Mouse (Mus musculus) limb, embryonic 13.5 days (tissue): ENCODE measurements at regions not wholly inside any gene's neighbourhood (a gene's known extent, or its start where the extent isn't known, plus 50 kb on each side); places are given as distances from the start of the nearest gene placed in this dataset.

Experiments used
- ATAC-seq: fragments of 200-750 bp; cut with Nextera tagmentation; 2 replicates; pipeline ENCODE4 v1.8.0; 2017; ENCODE audit warnings: low read depth, moderate number of reproducible peaks, moderate TSS enrichment; ENCODE audit not compliant: low FRiP score
- H3K27ac ChIP-seq: fragments of 300-500 bp; sonication (generic); 2 replicates; pipeline ENCODE4 v1.5.1; 2015; ENCODE audit warnings: inconsistent platforms, mild to moderate bottlenecking, moderate library complexity
- H3K27me3 ChIP-seq: fragments of 300-500 bp; sonication (generic); 2 replicates; pipeline ENCODE4 v1.6.1; 2015; ENCODE audit warnings: mild to moderate bottlenecking, inconsistent platforms
- H3K36me3 ChIP-seq: fragments of 300-500 bp; sonication (generic); 2 replicates; pipeline ENCODE4 v1.6.1; 2015; ENCODE audit warnings: inconsistent platforms, mild to moderate bottlenecking, moderate library complexity
- H3K4me1 ChIP-seq: fragments of 300-500 bp; sonication (generic); 2 replicates; pipeline ENCODE4 v1.6.1; 2015; ENCODE audit warnings: inconsistent platforms
- H3K4me2 ChIP-seq: fragments of 300-500 bp; sonication (generic); replicated peaks from 2 replicates; pipeline ENCODE4 v1.6.1; 2015; ENCODE audit warnings: inconsistent platforms, mild to moderate bottlenecking, moderate library complexity
- H3K4me3 ChIP-seq: fragments of 300-500 bp; sonication (generic); 2 replicates; pipeline ENCODE4 v1.5.1; 2015; ENCODE audit warnings: moderate library complexity, mild to moderate bottlenecking, inconsistent platforms
- H3K9ac ChIP-seq: fragments of 300-500 bp; sonication (generic); 2 replicates; pipeline ENCODE4 v1.6.1; 2015; ENCODE audit warnings: mild to moderate bottlenecking, inconsistent platforms
- H3K9me3 ChIP-seq: fragments of 300-500 bp; sonication (generic); 2 replicates; pipeline ENCODE4 v1.6.1; 2016; ENCODE audit warnings: inconsistent platforms
- WGBS: fragments of 180-500 bp; shearing (Covaris S2); methylation state at CpG from one replicate; pipeline ENCODE4 v1.1.7; 2015; 5-methylcytosine and 5-hydroxymethylcytosine counted together

- Histone ChIP-seq H3K4me2 (no peak overlapping the region), H3K27ac (no peak overlapping the region), H3K4me3 (no peak overlapping the region), H3K9ac (no peak overlapping the region), H3K27me3 (0 out of 2 replicates have a peak, but pooled peaks cover 4% of the 10 kb centered on the region), H3K4me1 (no peaks in the 10 kb centered on the region), H3K9me3 (no peaks in the 10 kb centered on the region), H3K36me3 (no peaks in the 10 kb centered on the region)
- no peak for ATAC-seq
- 29% methylated on average over 2 of the region's 2 CpGs for WGBS
These were observed 116.5 kb downstream of the Insig2 start for GRCm38 (mm10) chr1:121215843-121216242.

- H3K36me3 ChIP-seq, result no peaks in the 10 kb centered on the region
- H3K4me2 ChIP-seq, result no peak overlapping the region
- no peak overlapping the region for H3K9ac ChIP-seq
- 0 out of 2 replicates have a peak, but pooled peaks cover 4% of the 10 kb centered on the region for H3K27me3 ChIP-seq
- H3K4me3 ChIP-seq, result no peak overlapping the region
- H3K4me1 ChIP-seq, result no peaks in the 10 kb centered on the region
- WGBS, result 77% methylated on average over 11 of the region's 11 CpGs
- no peak for ATAC-seq
- no peak overlapping the region for H3K27ac ChIP-seq
- no peaks in the 10 kb centered on the region for H3K9me3 ChIP-seq
These were observed 108.1 kb downstream of the Insig2 start for GRCm38 (mm10) chr1:121224250-121224649.

GRCm38 (mm10) chr1:121226466-121227232 is 105.7 kb downstream of the Insig2 start:
- 43% methylated on average over 15 of the region's 15 CpGs for WGBS
- 0 out of 2 replicates have a peak, but pooled peaks cover 4% of the 10 kb centered on the region for H3K27me3 ChIP-seq
- H3K9ac ChIP-seq, result no peak overlapping the region
- no peak for ATAC-seq
- H3K4me1 ChIP-seq, result no peaks in the 10 kb centered on the region
- H3K36me3 ChIP-seq, result no peaks in the 10 kb centered on the region
- H3K9me3 ChIP-seq, result no peaks in the 10 kb centered on the region
- H3K4me2 ChIP-seq, result no peak overlapping the region
- H3K4me3 ChIP-seq, result no peak overlapping the region
- H3K27ac ChIP-seq, result no peak overlapping the region

GRCm38 (mm10) chr1:121227233-121227594 is 105.2 kb downstream of the Insig2 start:
- Histone ChIP-seq H3K9ac (no peak overlapping the region), H3K9me3 (no peaks in the 10 kb centered on the region), H3K27me3 (0 out of 2 replicates have a peak, but pooled peaks cover 4% of the 10 kb centered on the region), H3K4me1 (no peaks in the 10 kb centered on the region), H3K4me3 (no peak overlapping the region), H3K27ac (no peak overlapping the region), H3K4me2 (no peak overlapping the region), H3K36me3 (no peaks in the 10 kb centered on the region)
- WGBS, result 66% methylated on average over 6 of the region's 6 CpGs
- ATAC-seq, result no peak

GRCm38 (mm10) chr1:121243576-121243975 is 88.8 kb downstream of the Insig2 start:
- 29% methylated on average over 6 of the region's 6 CpGs for whole genome bisulfite sequencing
- Histone ChIP-seq H3K4me3 (no peak overlapping the region), H3K27me3 (no peaks in the 10 kb centered on the region), H3K9ac (no peak overlapping the region), H3K9me3 (no peaks in the 10 kb centered on the region), H3K27ac (no peak overlapping the region), H3K36me3 (no peaks in the 10 kb centered on the region), H3K4me2 (no peak overlapping the region), H3K4me1 (no peaks in the 10 kb centered on the region)
- peak; percentile 44; the same call in 1 of the 2 replicates for ATAC-seq

- H3K27ac ChIP-seq, result no peak overlapping the region
These were observed 84.8 kb downstream of the Insig2 start for GRCm38 (mm10) chr1:121247556-121247955.

GRCm38 (mm10) chr1:121249081-121249480 is 83.3 kb downstream of the Insig2 start:
- Histone ChIP-seq H3K9ac (no peak overlapping the region), H3K27me3 (no peaks in the 10 kb centered on the region), H3K9me3 (no peaks in the 10 kb centered on the region), H3K4me1 (peaks cover 4% of the 10 kb centered on the region), H3K27ac (no peak overlapping the region), H3K4me2 (no peak overlapping the region), H3K36me3 (no peaks in the 10 kb centered on the region), H3K4me3 (no peak overlapping the region)
- ATAC-seq, result no peak
- 45% methylated on average over 1 of the region's 1 CpGs for WGBS

More at GRCm38 (mm10) chr1:121247556-121247955, 84.8 kb downstream of the Insig2 start:
- no peaks in the 10 kb centered on the region for H3K4me1 ChIP-seq
- no peaks in the 10 kb centered on the region for H3K27me3 ChIP-seq
- no peaks in the 10 kb centered on the region for H3K9me3 ChIP-seq
- 60% methylated on average over 2 of the region's 2 CpGs for WGBS
- ATAC-seq, result no peak
- H3K4me3 ChIP-seq, result no peak overlapping the region
- H3K36me3 ChIP-seq, result no peaks in the 10 kb centered on the region
- H3K9ac ChIP-seq, result no peak overlapping the region
- H3K4me2 ChIP-seq, result no peak overlapping the region

GRCm38 (mm10) chr1:121250686-121251085 is 81.7 kb downstream of the Insig2 start:
- ATAC-seq, result no peak

GRCm38 (mm10) chr1:121252056-121252455 is 80.3 kb downstream of the Insig2 start:
- Histone ChIP-seq H3K9me3 (no peaks in the 10 kb centered on the region), H3K4me3 (no peak overlapping the region), H3K9ac (no peak overlapping the region), H3K27ac (no peak overlapping the region), H3K27me3 (no peaks in the 10 kb centered on the region), H3K4me2 (no peak overlapping the region), H3K36me3 (no peaks in the 10 kb centered on the region), H3K4me1 (peaks cover 9% of the 10 kb centered on the region)
- 72% methylated on average over 7 of the region's 7 CpGs for WGBS
- ATAC-seq, result no peak

More at GRCm38 (mm10) chr1:121250686-121251085, 81.7 kb downstream of the Insig2 start:
- Histone ChIP-seq H3K4me1 (peaks cover 9% of the 10 kb centered on the region), H3K4me2 (no peak overlapping the region), H3K9me3 (no peaks in the 10 kb centered on the region), H3K9ac (no peak overlapping the region), H3K36me3 (no peaks in the 10 kb centered on the region), H3K27ac (no peak overlapping the region), H3K27me3 (no peaks in the 10 kb centered on the region), H3K4me3 (no peak overlapping the region)
- 93% methylated on average over 4 of the region's 4 CpGs for WGBS

- ATAC-seq, result peak; percentile 44; the same call in 1 of the 2 replicates
These were observed 78.2 kb downstream of the Insig2 start for GRCm38 (mm10) chr1:121254196-121254595.

More at GRCm38 (mm10) chr1:121254196-121254595, 78.2 kb downstream of the Insig2 start:
- Histone ChIP-seq H3K27ac (no peak overlapping the region), H3K27me3 (no peaks in the 10 kb centered on the region), H3K4me3 (no peak overlapping the region), H3K4me1 (peaks cover 9% of the 10 kb centered on the region), H3K9me3 (no peaks in the 10 kb centered on the region), H3K9ac (no peak overlapping the region), H3K4me2 (peak overlapping the region; percentile 12), H3K36me3 (no peaks in the 10 kb centered on the region)
- 37% methylated on average over 9 of the region's 9 CpGs for WGBS
